Mouse (Mus musculus): Measurements from ENCODE around the gene Glmp. TPM values are rescaled to one million over a fixed set of nuclear protein-coding genes. Genes with fewer than 3 reads are reported as not detected.
"Not testable (repeated sequence)": the region's sequence is repeated elsewhere in the genome, so short reads cannot be mapped to it uniquely, and the experiment has no call there.

Glmp gene
- total RNA-seq (2022) = 10 to 100 TPM; 74.5 to 85.8 (median 82.1) TPM

GRCm38 (mm10) chr3:88324951-88325405 lies at the start of gene Glmp:
Gene Glmp, plus strand, starts transcription at chr3:88325023.
- peak; percentile 81 for DNase-seq (ENCODE audit: low spot score)

- DNase-seq (ENCODE audit: low spot score) = no peak
Measured at GRCm38 (mm10) chr3:88276121-88276520, 48.7 kb upstream of the Glmp start.

GRCm38 (mm10) chr3:88276529-88277143 lies 48.2 kb upstream of the Glmp start:
- no peak for DNase-seq (ENCODE audit: low spot score)

- DNase-seq (ENCODE audit: low spot score) = no peak
Measured at GRCm38 (mm10) chr3:88280035-88280434, 44.8 kb upstream of the Glmp start.

GRCm38 (mm10) chr3:88281141-88281916 lies 43.5 kb upstream of the Glmp start:
- DNase-seq (ENCODE audit: low spot score) = not testable (repeated sequence)

- DNase-seq (ENCODE audit: low spot score) = not testable (repeated sequence)
Measured at GRCm38 (mm10) chr3:88284815-88285564, 39.8 kb upstream of the Glmp start.

- DNase-seq (ENCODE audit: low spot score) = not testable (repeated sequence)
Measured at GRCm38 (mm10) chr3:88285565-88285895, 39.3 kb upstream of the Glmp start.

GRCm38 (mm10) chr3:88287110-88287509 lies 37.7 kb upstream of the Glmp start, which contains the start of gene Gm38392:
Gene Gm38392, minus strand, starts transcription at chr3:88287210.
- no peak for DNase-seq (ENCODE audit: low spot score)

- DNase-seq (ENCODE audit: low spot score) = not testable (repeated sequence)
Measured at GRCm38 (mm10) chr3:88288133-88288713, 36.6 kb upstream of the Glmp start.

GRCm38 (mm10) chr3:88291970-88292369 lies 32.9 kb upstream of the Glmp start:
- no peak for DNase-seq (ENCODE audit: low spot score)

GRCm38 (mm10) chr3:88295272-88295671 lies 29.6 kb upstream of the Glmp start:
- not testable (repeated sequence) for DNase-seq (ENCODE audit: low spot score)

GRCm38 (mm10) chr3:88296110-88296560 lies 28.7 kb upstream of the Glmp start:
- DNase-seq (ENCODE audit: low spot score) = no peak

GRCm38 (mm10) chr3:88296561-88297318 lies 28.1 kb upstream of the Glmp start, which contains the start of the genes Tsacc and Cct3:
Gene Tsacc, minus strand, starts transcription at chr3:88296999.
Gene Cct3, plus strand, starts transcription at chr3:88297116.
- DNase-seq (ENCODE audit: low spot score) = peak; percentile 98

- DNase-seq (ENCODE audit: low spot score) = peak; percentile 11
Measured at GRCm38 (mm10) chr3:88297321-88297851, 27.4 kb upstream of the Glmp start.

- no peak for DNase-seq (ENCODE audit: low spot score)
Measured at GRCm38 (mm10) chr3:88299172-88299571, 25.7 kb upstream of the Glmp start.

- no peak for DNase-seq (ENCODE audit: low spot score)
Measured at GRCm38 (mm10) chr3:88328956-88329355, 4.1 kb downstream of the Glmp start.

GRCm38 (mm10) chr3:88331282-88331681 lies 6.5 kb downstream of the Glmp start:
- no peak for DNase-seq (ENCODE audit: low spot score)

GRCm38 (mm10) chr3:88334029-88334658 lies 9.3 kb downstream of the Glmp start:
- DNase-seq (ENCODE audit: low spot score) = no peak

- no peak for DNase-seq (ENCODE audit: low spot score)
Measured at GRCm38 (mm10) chr3:88334902-88335435, 10.1 kb downstream of the Glmp start.
